Mouse (Mus musculus) kidney, adult 18-20 months (tissue): ENCODE data around the gene Taf8.

Experiments
- DNase-seq: peaks from one replicate; pipeline ENCODE4 v3.0.0; 2021

Taf8 gene

DNA sequence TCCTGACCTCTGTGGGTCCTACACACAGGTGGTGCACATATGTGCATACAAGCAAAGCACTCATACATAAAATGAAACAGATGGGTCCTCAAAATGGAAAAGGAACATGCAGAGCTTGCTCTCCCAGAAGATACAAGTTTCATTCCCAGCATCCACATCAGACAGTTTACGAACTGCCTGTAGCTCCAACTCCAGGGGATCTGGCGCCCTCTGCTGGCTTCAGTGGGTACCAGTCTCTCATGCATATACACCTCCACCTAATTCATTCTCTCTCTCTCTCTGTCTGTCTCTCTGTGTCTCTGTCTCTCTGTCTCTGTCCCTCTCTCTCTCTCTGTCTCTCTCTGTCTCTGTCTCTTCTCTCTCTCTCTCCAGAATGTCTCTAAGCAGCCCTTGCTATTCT lies 19.7 kb downstream of the Taf8 start:
- peak; percentile 79 for DNase-seq

DNA sequence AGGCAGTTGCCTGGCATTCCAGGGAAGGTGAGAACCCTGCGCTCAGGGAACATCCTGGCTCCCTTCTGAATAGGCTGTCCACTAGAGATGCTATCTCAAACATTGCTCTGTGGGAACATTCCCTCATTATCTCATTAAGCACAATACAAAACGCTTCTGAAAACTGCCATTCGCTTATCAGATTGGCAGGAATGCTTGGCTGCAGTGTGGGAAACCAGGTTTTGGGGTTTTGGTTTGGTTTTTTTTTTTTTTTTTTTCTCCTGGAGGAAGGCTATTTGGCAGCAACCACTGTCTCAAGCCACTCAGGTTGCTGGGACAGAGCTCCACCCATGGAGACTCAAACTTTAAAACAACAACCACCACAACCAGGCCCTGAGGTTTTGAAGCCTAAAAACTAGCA lies 22.2 kb downstream of the Taf8 start:
- DNase-seq = no peak

DNA sequence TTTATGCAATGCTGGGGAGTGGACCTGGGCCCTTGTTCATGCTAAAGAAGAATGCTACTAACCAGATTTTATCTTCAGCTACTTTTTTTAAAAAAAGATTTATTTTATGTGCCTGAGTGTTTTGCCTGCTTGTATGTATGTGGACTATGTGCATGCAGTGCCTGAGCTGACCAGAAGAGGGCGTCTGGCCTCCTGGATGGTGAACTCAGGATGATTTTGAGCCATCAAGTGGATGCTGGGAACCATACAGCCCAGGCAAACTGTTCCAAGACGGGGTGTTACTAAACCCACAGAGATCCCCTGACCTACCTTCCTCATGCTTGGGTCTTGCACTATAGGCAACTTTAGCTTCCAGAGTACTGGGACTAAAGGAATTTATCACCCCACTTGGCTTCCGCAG lies 26.4 kb downstream of the Taf8 start:
- no peak for DNase-seq

DNA sequence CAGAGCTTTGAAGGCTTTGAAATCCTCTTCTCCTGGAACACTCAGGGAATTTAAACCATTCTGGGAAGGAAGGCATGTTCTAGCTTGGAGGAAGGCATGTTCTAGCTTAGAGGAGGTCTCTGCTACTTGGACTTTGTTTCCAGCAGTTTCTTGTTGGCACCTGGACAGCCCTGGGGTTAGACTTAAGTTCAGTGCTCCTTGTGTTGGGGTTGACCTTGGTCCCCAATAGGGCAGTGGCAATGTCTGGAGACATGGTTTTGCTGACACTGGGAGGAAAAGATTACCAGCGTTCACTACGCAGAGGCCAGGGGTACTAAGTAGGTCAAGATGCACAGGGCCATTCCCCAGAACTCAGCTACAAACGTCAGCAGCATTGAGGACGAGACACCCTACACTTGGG lies 26.9 kb downstream of the Taf8 start:
- no peak for DNase-seq

DNA sequence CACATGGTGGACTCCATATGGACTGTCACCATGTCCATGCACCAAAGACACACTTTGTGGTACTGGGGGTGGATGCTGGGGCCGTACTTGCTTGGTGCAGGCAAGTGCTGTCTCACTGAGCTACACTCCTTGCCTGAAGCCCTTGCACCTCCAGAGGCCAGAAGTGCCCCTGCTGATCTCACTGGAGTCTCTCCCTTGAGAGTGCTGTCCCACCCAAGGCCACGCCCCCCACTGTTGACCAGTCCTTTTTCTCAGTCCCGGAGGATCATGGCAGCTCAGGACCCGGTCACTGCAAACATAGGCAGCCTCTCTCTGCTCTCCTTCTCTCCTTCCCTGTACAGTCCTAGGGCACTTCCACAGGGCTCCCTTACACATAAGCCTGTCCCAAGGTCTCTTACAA lies 27.8 kb downstream of the Taf8 start:
- DNase-seq = no peak

DNA sequence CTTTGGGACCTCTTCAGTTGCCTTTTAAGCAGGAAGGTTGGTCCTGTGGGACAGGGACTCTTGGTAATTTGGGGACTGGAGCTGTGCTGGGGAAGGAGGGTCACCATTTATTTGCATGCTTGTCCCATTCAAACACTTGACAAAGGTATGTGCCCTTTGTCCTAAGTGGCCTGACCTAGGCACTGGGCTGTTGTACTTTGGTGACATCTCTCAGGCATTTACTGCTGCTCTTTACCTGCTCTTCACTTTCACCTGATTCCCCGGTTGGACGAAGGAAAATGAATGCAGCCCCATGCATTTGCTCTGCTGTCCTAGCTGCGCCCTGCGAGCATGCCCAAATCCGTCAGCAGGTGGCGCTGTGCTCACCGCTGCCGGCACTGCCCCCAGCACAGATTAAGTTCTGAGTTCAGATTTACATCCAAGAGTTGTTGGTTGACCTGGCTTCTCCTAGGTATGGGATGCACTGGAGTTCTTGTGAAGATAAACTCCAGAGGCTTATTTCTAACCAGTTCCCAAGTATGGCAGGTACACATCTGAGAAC lies 28.6 kb downstream of the Taf8 start:
- DNase-seq = peak; percentile 69

DNA sequence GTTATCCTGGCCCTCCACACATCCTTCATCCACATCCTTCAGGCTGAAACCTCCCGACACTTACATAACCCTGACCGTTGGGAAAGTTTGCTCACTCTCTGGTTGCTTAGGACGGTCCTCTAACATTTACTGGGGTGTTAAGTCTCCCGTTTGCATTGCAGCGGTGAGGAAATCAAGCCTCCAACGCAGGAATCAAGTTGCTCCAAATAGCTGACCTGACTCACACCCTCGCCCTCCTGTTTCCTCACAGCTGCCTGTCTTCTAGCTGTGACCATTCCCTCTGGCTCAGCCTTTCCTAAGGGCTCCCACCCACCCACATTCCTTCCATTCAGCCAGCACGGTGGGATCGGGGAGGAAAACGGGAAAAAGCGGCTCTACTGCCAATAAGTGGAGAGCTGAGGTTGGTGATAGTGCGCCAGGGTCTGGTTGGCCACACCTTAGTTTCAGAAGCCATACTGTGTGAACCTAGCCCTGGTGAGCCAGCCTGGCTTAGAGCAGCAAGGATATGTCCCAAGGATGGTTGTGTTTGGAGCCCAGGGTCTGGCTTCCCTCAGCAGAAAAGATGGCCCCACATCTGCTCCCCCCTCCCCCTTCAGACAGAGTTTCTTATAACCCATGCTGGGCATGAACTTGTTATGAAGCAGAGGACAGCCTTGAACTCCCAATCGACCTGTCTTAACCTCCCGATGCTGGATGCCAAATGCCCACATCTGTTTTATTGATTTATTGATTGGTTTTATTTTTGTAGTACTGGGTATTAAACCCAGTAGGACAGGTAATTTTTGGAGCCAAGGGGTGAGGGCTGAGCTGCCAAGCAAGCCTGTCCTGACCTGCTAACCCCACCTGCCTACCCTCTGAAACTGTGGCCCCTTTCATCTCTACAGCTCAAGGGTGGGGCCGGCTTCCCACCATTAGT lies 29.4 kb downstream of the Taf8 start:
- no peak for DNase-seq

DNA sequence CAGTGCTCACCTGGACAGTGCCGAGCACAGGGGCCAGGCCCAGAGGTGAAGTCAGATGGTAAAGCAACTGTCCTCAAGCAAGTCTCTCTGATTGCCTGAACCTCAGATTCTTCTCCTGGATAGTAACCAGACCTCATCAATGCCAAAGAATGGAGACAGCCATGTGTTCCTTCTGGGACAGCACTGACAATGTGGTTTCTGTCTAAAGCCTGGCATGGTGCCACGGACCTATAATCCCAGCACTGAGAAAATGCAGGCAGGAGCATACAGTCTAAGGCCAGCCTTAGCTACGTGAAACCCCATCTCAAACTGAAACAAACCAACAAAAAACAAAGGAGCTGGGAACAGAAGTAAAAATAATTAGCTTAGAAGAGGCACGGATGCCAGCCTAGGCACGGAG lies 31.4 kb downstream of the Taf8 start:
- DNase-seq = peak; percentile 5

DNA sequence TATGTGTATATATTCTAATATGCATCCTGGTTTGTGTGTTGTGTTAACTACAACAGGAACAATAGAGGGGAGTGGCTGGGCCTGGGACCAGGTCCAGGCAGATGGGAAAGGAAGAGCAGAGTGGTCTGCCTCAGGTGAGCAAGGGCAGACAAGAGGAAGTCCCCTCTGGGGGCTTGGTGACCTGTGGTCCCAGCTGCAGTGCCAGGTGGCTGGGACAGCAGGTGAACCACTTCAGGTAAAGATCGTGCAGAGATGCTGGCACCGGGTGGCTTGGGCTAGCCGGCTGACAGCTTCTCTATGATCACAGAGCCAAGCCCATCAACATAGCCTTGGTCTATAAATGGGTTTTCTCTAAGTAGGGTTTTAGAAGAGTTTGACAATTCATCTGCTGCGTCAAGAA lies 32.0 kb downstream of the Taf8 start:
- DNase-seq = no peak

DNA sequence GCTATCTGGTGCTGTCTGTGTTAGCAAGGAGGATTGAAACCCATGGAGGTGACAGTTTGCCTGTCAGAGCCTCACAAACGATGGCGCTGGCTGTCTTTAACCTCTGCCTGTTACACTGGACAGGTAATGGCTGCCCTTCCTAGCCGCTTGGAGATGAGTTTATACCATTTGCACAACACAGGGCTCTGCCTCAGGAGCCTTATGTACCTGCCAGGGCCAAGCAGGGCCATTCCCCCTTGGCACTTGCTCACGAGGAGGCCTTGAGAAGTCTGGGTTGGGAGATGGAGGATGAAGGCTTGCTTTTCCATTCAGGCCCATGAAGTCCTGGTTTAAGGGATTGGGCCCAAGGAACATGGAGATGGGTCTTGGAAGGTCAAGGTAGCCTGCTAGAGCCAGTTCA lies 32.5 kb downstream of the Taf8 start:
- DNase-seq = no peak

DNA sequence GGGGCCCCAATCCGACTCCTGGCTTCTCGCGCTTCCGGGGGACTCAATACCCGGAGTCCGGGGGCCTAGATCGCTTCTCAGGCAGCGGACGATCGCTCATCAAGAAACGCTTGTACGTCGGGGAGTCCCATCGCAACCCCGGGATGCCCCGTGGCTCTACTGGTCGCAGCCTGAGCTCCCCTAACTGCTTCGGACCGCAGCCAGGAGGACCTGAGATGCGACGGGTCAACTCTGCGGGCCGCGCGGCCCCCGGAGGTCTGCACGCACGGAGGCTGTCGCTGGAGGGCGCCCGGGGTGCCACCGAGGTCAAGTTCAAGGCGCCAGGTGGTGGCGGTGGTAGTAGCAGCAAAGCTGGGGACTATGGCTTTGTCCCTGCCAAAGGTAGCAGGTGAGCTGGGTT lies 33.6 kb downstream of the Taf8 start:
- no peak for DNase-seq

DNA sequence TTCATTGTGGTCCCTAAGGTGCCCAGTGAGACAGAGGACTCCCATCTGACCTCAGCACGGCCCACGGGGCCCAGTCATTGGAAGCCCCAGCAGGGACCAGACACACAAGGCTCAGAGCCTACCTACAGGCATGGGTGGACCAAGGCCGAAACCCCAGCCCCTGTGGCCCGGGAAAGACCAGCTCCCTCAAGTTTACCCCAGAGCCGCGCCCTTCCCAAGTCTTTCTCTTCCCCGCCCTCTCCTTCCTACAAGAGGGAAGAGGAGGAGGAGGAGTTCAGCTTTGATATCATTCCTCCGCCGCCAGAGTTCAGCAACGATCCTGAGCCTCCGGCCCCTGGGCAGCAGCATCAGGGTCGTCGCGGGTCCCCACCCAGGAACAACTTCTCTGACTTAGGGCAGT lies 34.0 kb downstream of the Taf8 start:
- DNase-seq = no peak

DNA sequence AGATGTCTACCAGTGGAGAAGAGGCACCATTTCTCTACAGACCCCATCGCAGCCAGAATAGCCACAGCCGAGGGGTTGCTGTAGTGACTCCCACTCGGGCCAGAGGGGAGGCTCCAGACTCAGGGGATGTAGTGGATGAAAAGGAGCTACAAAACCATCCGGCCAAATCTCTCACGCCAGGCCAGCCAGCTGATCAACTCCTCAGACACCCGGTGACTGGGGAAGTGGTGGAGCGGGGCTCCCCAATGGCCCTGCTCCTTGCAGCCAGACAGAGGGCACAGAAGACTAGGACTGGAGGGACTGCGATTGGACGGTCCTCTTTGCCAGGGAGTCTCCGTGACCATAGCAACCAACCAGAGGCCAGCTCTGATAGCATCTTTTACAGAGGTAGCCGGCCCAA lies 34.4 kb downstream of the Taf8 start:
- no peak for DNase-seq

DNA sequence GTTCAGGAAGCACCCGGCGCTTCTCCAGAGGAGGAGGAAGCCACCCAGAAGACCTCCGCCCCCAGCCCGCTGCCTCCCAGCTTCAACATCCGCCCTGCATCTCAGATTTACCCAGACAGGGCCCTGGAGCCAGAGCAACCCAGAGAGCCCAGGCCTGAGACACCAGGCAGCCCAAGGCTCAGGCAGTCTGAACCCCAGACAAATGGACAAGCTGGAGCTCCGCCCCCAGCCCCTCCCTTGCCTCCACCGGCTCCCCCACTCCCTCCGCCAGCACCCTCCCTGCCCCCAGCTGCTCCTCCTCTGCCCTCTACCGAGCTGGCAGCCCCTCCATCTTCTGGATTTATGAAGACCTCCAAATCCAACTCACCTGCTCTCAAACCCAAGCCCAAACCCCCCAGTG lies 35.8 kb downstream of the Taf8 start:
- DNase-seq = no peak

DNA sequence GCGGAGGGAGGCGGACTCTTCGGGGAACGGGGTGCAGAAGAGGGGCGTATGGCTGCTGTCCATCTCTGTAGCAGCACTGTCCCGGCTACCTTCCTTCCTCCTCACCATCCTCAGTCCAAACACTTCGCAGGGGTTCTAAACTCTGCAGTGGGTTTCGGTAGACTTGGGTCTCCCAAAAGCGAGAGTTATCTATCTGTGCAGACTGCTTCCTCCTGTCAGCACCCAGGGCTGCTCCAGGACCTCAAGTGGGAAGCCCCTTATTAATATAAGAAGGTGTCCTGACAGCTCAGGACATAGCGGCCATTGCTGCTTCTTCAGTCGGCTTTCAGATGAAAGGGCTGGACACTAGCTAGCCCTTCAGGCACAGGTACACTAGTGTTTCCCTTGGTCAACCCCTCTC lies 37.1 kb downstream of the Taf8 start:
- no peak for DNase-seq

DNA sequence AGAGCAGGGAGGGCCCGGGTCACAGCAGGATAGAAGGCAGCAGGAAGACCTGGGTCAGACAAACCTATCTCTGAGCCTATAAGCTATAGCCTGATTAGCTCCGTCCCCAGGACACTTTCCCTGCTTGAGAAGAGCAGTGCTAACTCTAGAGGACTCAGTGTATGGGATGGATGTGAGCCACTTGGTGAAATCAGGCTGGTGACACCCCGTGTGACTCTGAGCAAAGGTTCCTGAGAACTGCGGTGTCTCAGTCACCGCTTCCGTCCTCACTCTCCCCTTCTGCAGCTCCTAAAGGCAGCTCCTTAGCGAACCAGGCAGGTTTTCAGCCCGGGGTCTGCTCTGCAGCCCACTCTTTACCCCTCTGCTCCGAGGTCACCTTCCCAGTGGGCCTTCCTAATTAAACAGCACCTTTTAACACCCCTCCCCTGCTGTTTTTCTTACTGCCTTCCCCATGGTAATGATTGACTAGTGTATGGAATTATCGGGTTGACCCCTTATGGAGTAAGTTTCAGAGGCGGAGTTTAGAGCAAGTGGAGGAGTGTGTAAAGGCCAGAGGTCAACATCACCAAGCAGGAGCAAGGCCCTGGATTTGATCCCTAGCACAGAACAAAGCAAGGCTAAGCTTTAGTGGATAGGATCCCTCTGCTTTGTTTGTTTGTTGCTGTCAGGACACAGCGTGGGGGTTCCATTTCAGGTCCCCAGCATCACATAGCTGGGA lies 37.7 kb downstream of the Taf8 start:
- no peak for DNase-seq

DNA sequence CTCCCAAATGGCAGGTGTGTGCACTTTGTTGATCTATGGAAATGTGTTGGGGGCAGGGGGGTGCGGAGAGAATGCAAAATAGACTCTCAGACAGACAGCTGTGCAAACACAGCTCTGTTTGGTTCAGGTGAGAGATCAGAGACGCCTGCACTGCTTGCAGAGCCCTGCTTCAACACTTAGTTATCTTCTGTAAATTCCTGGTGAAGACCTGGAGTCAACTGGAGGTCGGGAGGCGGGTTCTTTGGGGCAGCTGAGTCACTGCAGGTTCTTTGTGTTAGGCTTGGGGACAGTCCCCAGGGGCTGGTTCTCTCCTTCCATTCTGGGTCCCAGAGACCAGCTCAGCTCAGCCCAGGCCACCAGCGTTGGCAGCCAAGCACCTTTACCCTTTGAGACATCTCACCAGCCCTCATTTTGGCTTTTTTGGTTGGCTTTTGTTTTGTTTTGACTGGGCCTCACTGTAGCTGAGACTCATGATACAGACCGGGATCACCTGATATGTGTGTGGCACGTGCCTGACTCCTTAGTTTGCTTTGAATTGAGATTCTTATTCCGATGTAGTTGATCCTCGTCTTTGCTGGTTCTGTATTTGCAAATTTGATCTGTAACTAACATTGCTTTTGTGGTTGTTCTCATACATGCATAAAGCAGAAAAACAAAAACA lies 39.2 kb downstream of the Taf8 start:
- DNase-seq = no peak

DNA sequence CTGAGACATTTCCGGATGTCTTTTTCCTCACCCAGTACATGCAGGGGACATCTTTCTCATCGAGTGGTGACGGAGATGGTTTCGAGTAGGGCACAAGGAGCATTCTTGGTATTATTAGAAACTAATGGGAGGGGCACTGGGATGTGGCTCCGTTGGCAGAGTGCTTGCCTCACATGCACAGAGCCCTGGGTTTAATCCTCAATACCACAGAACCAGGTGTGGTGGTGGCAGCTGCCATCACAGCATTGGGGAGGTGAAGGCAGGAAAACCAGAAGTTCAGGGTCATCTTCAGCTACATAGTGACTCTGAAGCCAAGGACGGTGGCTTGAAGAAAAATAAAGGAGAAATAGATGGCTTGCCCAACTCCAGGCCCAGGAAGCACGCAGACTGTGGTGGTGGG lies 39.9 kb downstream of the Taf8 start:
- no peak for DNase-seq

DNA sequence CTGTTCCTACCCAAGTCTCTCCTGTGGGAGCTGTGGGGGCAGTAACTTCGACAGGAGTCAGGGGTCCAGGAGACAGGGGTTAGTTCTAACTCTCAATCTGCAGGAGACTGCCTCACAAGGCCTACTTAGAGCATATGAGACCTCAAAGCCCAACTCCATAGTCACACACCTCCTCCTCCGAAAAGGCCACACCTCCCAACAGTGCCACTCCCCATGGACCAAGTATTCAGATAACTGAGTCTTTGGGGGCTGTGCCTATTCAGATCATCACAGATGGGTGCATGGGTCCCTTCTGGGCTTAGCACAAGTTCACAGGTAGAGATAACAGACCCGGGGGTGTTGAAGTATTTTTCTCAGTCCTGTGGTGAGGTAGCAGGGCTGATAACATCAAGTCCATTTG lies 40.4 kb downstream of the Taf8 start:
- DNase-seq = no peak

DNA sequence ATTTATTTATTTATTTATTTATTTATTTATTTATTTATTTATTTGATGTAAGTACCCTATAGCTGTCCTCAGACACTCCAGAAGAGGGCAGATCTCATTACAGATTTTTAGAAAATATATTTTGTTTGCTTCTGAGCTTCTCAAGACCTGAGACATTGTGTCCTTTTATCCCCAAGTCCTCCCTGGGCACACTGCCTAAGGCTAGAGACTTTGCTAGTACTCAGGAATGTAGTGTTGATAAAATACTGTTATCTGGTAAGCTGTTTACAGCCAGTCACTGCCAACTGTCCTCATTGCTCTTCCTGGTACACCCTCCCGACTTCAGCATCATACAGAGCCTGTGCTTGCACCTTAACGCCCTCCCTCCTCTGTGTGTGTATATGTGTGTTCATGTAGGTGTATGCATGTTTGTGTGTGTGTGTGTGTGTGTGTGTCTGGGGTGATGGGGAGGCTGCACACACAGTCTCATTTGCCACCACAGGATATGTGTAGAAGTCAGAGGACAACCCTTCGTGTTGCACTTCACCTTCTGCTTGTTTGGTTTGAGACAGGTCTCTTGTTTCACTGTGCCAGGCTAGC lies 42.7 kb downstream of the Taf8 start:
- DNase-seq = no peak

DNA sequence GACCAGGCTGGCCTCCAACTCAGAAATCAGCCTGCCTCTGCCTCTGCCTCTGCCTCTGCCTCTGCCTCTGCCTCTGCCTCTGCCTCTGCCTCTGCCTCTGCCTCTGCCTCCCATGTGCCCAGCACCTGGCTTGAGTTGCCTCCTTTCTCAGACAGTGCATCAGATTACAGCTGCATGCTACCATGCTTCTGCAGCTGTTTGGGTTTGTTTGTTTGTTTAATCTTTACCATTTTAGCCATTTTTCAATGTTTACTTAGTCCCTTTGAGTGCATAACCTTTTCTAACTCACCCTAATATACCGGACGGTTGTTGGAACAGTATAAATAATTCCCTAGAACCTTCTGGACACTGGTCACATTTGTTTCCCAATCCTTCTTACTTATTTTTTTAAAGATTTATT lies 43.2 kb downstream of the Taf8 start:
- DNase-seq = no peak

DNA sequence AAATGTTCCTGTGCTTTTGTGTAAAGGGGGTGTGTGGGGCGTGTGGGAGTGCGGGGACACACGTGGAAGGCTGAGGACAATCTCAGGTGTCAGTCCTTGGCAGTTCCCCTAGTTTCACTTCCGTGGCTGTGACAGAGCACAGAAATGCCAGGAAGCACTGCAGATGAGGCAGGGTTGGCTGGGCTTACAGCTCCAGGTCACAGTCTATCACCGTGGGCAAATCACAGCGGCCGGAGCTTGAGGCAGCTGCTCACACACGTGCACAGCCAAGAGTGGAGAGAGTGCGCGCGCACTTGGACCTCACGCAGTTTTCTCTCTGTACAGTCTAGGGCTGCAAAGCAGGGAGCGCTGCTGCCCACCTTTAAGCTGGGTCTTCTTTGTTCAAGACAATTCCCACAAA lies 43.8 kb downstream of the Taf8 start:
- DNase-seq = no peak

DNA sequence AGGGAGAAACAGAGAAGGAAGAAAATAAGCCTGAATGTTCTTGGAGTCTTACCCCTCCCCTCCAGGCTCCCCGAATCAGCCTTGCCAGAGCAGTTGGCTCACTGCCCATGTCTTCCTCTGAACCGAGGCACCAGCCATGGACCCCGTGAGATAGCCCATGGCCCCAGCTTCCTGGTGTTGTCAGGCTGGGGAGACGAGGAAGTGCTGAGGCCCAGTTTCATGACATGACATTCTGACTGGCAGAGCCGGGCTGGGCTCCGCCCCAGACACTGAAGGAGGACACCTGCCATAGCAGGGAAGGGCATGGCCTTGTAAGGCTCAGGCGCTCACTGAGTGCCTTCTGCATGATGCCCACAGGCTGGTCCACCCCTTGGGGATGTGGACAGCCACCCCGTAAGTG lies 47.4 kb downstream of the Taf8 start:
- DNase-seq = peak; percentile 28
